Mouse (Mus musculus) hindbrain, embryonic 13.5 days (tissue): ENCODE measurements around the gene Klf16. TPM values are rescaled to one million over a fixed set of nuclear protein-coding genes. Genes with fewer than 3 reads are reported as not detected.
A peak's percentile ranks its signal among the peaks of the same experiment; 100 is the strongest.

Experiments used
- ATAC-seq: fragments of 200-750 bp; cut with Nextera tagmentation; 2 replicates; pipeline ENCODE4 v1.8.0; 2017; ENCODE audit warnings: moderate TSS enrichment; ENCODE audit not compliant: low FRiP score
- H3K27ac ChIP-seq: fragments of 300-500 bp; sonication (generic); 2 replicates; pipeline ENCODE4 v1.5.1; 2015; ENCODE audit warnings: inconsistent platforms, mild to moderate bottlenecking, moderate library complexity
- H3K27me3 ChIP-seq: fragments of 300-500 bp; sonication (generic); 2 replicates; pipeline ENCODE4 v1.6.1; 2015; ENCODE audit warnings: mild to moderate bottlenecking, inconsistent platforms
- H3K36me3 ChIP-seq: fragments of 300-500 bp; sonication (generic); 2 replicates; pipeline ENCODE4 v1.6.1; 2015; ENCODE audit warnings: mild to moderate bottlenecking, inconsistent platforms
- H3K4me1 ChIP-seq: fragments of 300-500 bp; sonication (generic); replicated peaks from 2 replicates; pipeline ENCODE4 v1.6.1; 2015; ENCODE audit warnings: inconsistent platforms
- H3K4me2 ChIP-seq: fragments of 300-500 bp; sonication (generic); 2 replicates; pipeline ENCODE4 v1.6.1; 2015; ENCODE audit warnings: inconsistent platforms, mild to moderate bottlenecking, moderate library complexity
- H3K4me3 ChIP-seq: fragments of 300-500 bp; sonication (generic); 2 replicates; pipeline ENCODE4 v1.5.1; 2015; ENCODE audit warnings: mild to moderate bottlenecking, inconsistent platforms
- H3K9ac ChIP-seq: fragments of 300-500 bp; sonication (generic); 2 replicates; pipeline ENCODE4 v1.6.1; 2015; ENCODE audit warnings: mild to moderate bottlenecking, inconsistent platforms
- H3K9me3 ChIP-seq: fragments of 300-500 bp; sonication (generic); 2 replicates; pipeline ENCODE4 v1.6.1; 2016; ENCODE audit warnings: inconsistent platforms
- WGBS: fragments of 180-500 bp; shearing (Covaris S2); methylation state at CpG from one replicate; pipeline ENCODE4 v1.1.7; 2015; 5-methylcytosine and 5-hydroxymethylcytosine counted together
- polyA plus RNA-seq: library from polyadenylated mRNA; unstranded; fragments of >200 nt; fragmentation: Nextera tagmentation; extraction: Ambion mirVana; gene quantifications from 2 replicates; pipeline ENCODE4 v1.2.1, GENCODE M21; 2015

The Klf16 gene
- polyA plus RNA-seq, 1 experiment from 2014 or later: 4.9 TPM

DNA sequence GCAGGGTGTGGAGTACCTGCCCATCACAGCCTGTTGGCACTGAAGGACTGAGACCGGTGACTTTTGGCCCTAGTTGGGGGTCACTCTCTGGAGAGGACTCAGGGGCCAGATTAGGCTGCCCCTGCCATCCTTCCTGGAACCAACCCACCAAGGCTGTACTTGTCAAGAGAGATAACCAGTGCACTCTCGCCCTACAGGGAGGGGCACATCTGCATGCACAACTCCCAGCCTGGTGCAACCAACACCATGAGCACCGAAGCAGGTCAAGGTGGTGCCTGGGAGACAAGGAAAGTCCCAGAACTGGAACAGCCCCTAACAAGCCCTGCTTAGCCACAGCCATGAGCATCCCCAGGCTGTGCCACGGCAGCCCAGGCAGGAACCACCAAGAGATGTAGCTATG, 30.2 kb downstream of the Klf16 start:
- no peak overlapping the region for H3K9ac ChIP-seq
- 98% methylated on average over 4 of the region's 4 CpGs for WGBS
- ATAC-seq: no peak
- H3K4me3 ChIP-seq: no peak overlapping the region
- no peaks in the 10 kb centered on the region for H3K9me3 ChIP-seq
- peaks cover 89% of the 10 kb centered on the region for H3K36me3 ChIP-seq
- no peak overlapping the region for H3K27ac ChIP-seq
- no peak overlapping the region for H3K4me2 ChIP-seq
- no peaks in the 10 kb centered on the region for H3K27me3 ChIP-seq
- peaks cover 6% of the 10 kb centered on the region for H3K4me1 ChIP-seq

DNA sequence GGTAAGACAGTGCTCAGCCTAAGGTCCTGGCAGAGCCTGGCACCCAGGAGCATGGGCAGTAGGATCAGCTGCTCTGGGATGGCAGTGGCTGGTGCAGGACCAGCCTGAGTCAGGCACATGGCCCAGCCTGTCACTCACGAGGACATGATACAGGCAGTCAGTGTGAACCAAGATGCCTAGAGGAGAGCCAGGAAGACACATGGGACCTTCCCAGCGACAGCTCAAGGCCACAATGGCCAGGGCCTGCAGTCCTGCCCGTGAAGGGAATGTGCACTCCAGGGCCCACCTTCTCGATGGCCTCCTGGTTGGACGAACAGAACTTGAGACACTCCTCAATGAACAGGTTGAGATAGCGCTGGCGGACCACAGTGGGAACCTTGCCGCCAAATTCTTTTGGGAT, 31.5 kb downstream of the Klf16 start:
- peaks cover 6% of the 10 kb centered on the region for H3K4me1 ChIP-seq
- ATAC-seq: no peak
- no peaks in the 10 kb centered on the region for H3K27me3 ChIP-seq
- H3K36me3 ChIP-seq: peaks cover 96% of the 10 kb centered on the region
- H3K4me2 ChIP-seq: no peak overlapping the region
- no peak overlapping the region for H3K4me3 ChIP-seq
- no peaks in the 10 kb centered on the region for H3K9me3 ChIP-seq
- 96% methylated on average over 8 of the region's 8 CpGs for WGBS
- no peak overlapping the region for H3K27ac ChIP-seq
- H3K9ac ChIP-seq: no peak overlapping the region

DNA sequence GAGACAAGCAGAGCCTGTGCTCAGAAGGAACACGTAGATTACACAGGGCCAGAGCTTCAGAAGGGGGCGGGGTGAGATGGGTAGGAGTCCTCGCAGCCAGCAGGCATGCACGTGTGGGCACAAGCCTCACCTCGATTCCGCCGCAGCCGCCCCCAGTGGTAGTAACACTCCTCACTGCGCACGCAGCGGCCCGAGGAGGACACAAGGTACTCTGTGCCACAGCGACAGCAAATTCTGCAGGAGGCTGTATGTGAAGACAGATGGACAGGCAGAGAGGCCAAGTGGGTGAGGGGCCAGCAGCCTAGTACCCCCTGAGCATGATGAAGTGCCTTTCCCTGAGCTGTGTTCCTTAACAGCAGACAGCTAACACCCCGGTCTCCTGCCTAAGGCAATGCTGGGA, 33.2 kb downstream of the Klf16 start:
- Histone ChIP-seq H3K4me3 (no peak overlapping the region), H3K27ac (no peak overlapping the region), H3K4me1 (peaks cover 8% of the 10 kb centered on the region), H3K4me2 (no peak overlapping the region), H3K9ac (no peak overlapping the region), H3K9me3 (no peaks in the 10 kb centered on the region), H3K27me3 (peaks cover 7% of the 10 kb centered on the region), H3K36me3 (peaks cover 79% of the 10 kb centered on the region)
- ATAC-seq: no peak
- WGBS: 95% methylated on average over 14 of the region's 14 CpGs

DNA sequence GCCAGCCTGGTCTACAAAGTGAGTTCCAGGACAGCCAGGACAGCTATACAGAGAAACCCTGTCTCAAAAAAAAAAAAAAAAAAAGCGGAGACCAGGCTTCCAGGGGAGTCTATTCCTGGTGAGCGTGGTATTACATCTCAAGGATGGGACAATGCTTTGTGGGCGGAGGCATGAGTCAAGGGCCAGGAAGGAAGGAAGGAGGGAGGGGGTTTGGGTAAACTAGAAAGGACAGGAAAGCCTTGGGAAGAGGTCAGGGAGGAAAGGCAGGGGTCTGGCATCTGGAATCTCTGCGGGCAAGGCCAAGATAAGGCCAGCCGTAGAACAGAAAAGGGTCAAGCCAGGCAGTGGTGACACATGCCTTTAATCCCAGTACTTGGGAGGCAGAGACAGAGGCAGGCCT, 37.6 kb downstream of the Klf16 start:
- WGBS: 47% methylated on average over 5 of the region's 5 CpGs
- Histone ChIP-seq H3K27ac (no peak overlapping the region), H3K27me3 (peaks cover 47% of the 10 kb centered on the region), H3K9me3 (no peaks in the 10 kb centered on the region), H3K36me3 (peaks cover 36% of the 10 kb centered on the region), H3K9ac (no peak overlapping the region), H3K4me3 (no peak overlapping the region), H3K4me1 (peaks cover 9% of the 10 kb centered on the region), H3K4me2 (no peak overlapping the region)
- ATAC-seq: no peak

DNA sequence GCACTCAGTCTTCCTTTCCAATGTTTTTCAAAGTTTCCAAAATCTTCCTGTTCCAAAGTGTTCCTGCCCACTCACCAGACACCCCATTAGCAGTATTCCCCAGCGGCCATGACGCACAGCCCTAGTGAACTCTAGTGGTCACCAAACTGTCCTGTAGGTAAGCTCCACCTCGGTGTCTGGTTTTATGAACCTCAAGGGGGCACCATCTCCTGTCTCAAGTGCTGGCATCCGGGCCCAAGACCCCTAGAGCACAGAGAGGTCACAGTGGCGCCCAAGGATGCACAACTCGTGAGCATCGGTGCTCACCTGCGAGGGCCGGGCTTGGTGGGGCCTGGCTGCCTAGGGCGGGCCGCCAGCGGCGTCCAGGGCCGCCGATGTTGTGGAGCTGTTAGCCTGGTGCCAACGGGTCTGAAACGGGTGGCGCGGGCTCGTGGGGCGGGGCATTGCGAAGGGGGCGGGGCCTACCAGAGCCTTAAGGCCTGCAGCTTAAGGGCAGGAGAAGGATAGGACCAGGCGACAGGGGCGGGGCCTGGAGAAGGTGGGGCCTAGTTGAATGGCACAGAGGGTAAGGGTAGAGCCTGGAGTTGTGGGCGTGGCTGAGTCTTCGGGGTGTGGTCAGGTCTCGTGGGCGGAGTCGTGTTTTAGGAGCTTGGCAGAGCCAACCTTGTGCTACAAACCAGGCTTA, 38.3 kb downstream of the Klf16 start, which contains the start of gene Atp8b3:
Gene Atp8b3, minus strand, starts transcription at position 415 of the 685 bp plus-strand sequence.
- Histone ChIP-seq H3K9me3 (no peaks in the 10 kb centered on the region), H3K9ac (no peak within 1 kb of the TSS), H3K36me3 (peaks cover 29% of the 10 kb centered on the region), H3K27me3 (peaks cover 53% of the 10 kb centered on the region), H3K27ac (no peak within 1 kb of the TSS), H3K4me1 (peaks cover 9% of the 10 kb centered on the region), H3K4me2 (peak within 1 kb of the TSS; percentile 34), H3K4me3 (no peak within 1 kb of the TSS)
- no peak for ATAC-seq
- 3% methylated on average over 30 of the region's 30 CpGs for WGBS

DNA sequence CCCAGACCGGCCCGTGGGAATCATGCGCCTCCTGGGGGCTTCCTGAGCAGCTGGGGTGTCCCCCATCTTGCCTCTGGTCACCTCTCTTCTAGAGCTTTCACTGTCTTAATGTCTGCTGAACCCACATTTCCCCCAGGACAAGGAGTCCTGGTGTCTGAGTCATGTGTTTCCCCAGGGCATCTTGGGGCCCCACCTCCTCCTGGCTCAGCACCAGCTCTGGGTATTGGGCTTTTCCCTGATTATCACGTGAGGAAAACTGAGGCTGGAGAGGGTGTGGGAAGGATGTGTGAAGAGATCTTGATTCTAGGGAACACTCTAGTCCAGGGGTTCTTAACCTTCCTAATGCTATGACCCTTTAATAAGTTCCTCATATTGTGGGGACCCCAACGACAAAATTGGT, 38.9 kb downstream of the Klf16 start:
- Histone ChIP-seq H3K4me1 (peaks cover 9% of the 10 kb centered on the region), H3K4me3 (no peak overlapping the region), H3K9me3 (no peaks in the 10 kb centered on the region), H3K27ac (no peak overlapping the region), H3K27me3 (peaks cover 58% of the 10 kb centered on the region), H3K36me3 (peaks cover 22% of the 10 kb centered on the region), H3K9ac (no peak overlapping the region), H3K4me2 (no peak overlapping the region)
- WGBS: 50% methylated on average over 5 of the region's 5 CpGs
- no peak for ATAC-seq

DNA sequence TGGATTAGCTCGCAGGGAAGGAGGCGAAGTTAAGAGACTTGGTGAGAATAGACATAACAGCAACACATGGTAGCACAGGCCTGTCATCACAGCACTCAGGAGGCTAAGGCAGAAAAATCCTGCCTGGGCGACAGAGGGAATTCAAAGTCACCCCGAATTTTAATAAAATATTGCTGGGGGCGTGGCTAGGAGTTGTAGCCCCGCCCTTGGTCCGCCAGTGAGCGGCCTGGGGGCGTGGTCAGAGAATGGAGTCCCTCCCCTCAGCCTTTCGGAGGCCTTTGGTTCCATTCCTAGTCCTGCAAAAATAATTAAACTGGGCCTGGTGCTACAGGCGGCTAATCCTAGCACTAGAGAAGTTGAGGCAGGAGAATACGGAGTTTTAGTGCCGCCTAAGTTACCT, 41.4 kb downstream of the Klf16 start:
- Histone ChIP-seq H3K36me3 (no peaks in the 10 kb centered on the region), H3K9me3 (no peaks in the 10 kb centered on the region), H3K27ac (no peak overlapping the region), H3K9ac (no peak overlapping the region), H3K27me3 (peaks cover 58% of the 10 kb centered on the region), H3K4me1 (peaks cover 9% of the 10 kb centered on the region), H3K4me2 (no peak overlapping the region), H3K4me3 (peak overlapping the region; percentile 8; the same call in 1 of the 2 replicates)
- ATAC-seq: no peak
- 13% methylated on average over 13 of the region's 13 CpGs for WGBS

DNA sequence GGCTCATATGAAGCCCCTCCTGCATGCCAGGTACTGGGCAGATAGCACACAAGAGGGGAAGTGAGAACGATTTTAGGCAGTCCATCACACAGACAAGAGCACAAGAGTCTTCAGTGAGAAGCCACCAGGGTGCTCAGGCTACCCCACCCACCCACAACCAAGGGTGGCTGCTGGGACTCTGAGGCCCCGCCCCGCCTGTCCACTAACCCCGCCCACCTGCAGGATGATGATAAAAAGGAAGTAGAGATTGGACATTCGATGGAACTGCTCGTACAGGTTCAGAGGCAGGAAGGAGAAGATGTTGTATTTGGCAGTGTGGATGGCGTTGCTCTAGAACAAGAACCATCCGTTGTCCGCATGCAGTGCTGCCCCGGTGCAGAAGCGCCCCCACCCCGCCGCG, 42.0 kb downstream of the Klf16 start:
- no peak overlapping the region for H3K27ac ChIP-seq
- peak overlapping the region; percentile 8; the same call in 1 of the 2 replicates for H3K4me3 ChIP-seq
- peaks cover 56% of the 10 kb centered on the region for H3K27me3 ChIP-seq
- ATAC-seq: no peak
- no peaks in the 10 kb centered on the region for H3K9me3 ChIP-seq
- peaks cover 9% of the 10 kb centered on the region for H3K4me1 ChIP-seq
- H3K36me3 ChIP-seq: no peaks in the 10 kb centered on the region
- 12% methylated on average over 14 of the region's 14 CpGs for WGBS
- H3K9ac ChIP-seq: no peak overlapping the region
- peak overlapping the region; percentile 17; the same call in 1 of the 2 replicates for H3K4me2 ChIP-seq

DNA sequence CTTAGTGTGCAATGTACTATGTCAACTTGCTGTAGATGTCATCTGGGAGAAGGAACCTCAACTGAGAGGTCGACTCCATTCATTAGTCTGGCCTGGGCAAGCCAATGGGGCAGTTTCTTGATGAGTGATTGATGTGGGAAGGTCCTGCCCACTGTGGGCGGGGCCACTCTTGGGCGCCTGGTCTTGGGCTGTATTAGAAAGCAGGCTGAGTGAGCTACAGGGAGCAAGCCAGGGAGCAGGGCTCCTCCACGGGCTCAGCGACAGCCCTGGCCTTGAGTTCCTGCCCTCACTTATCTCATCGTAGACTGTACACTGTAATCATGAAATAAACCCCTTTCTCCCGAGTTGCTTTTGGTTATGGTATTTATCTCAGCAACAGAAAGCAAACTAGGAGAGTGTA, 43.4 kb downstream of the Klf16 start:
- H3K4me2 ChIP-seq: no peak overlapping the region
- H3K4me3 ChIP-seq: no peak overlapping the region
- no peak overlapping the region for H3K27ac ChIP-seq
- ATAC-seq: no peak
- H3K27me3 ChIP-seq: peaks cover 55% of the 10 kb centered on the region
- no peaks in the 10 kb centered on the region for H3K36me3 ChIP-seq
- H3K9ac ChIP-seq: no peak overlapping the region
- peaks cover 5% of the 10 kb centered on the region; the same call in 1 of the 2 replicates for H3K4me1 ChIP-seq
- H3K9me3 ChIP-seq: no peaks in the 10 kb centered on the region
- WGBS: 19% methylated on average over 7 of the region's 7 CpGs

DNA sequence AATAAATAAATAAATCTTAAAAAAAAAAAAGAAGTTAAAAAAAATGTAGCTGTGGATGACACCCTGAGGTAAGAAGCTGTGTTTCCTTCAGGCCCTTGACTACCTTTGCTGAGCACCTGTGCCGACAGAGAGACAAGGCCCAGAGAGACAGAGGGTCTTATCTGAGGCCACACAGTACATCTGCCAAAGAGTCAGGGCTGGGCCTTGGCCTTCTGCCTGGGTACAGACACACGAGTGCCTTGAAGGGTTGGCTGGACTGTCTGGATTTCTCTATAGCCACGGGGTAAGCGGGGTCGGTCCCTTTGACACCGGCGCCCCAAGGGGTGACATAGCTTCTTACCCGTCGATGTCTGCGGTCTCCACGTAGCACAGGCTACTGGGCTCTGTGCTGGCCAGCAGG, 44.3 kb downstream of the Klf16 start:
- Histone ChIP-seq H3K36me3 (no peaks in the 10 kb centered on the region), H3K4me1 (peaks cover 5% of the 10 kb centered on the region; the same call in 1 of the 2 replicates), H3K4me2 (no peak overlapping the region), H3K27ac (no peak overlapping the region), H3K9me3 (no peaks in the 10 kb centered on the region), H3K4me3 (no peak overlapping the region), H3K9ac (no peak overlapping the region), H3K27me3 (peaks cover 47% of the 10 kb centered on the region)
- 84% methylated on average over 11 of the region's 11 CpGs for WGBS
- ATAC-seq: no peak

DNA sequence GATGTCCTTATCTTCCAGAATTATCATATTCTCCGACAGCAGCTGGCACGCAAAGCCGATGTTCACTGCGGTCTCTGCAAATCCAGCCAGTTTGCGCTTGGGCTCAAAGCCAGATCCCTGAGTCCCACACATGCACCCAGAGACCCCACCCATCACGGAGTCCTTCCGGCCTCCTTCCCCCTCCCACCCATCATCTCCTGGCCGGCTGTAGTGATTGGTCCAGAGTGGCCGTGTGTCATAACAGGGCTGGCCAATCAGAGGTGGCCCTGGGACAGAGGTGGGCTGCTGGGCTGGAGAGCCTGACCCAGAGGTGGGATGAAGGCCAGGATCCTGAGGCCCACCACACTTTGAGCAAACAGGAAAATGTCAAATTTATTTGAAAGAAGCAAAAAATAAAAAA, 50.9 kb downstream of the Klf16 start:
- H3K36me3 ChIP-seq: no peaks in the 10 kb centered on the region
- peaks cover 11% of the 10 kb centered on the region; the same call in 1 of the 2 replicates for H3K27me3 ChIP-seq
- H3K4me1 ChIP-seq: peaks cover 10% of the 10 kb centered on the region
- peak; percentile 86 for ATAC-seq
- 20% methylated on average over 9 of the region's 9 CpGs for WGBS
- H3K4me2 ChIP-seq: peak overlapping the region; percentile 47
- H3K9me3 ChIP-seq: no peaks in the 10 kb centered on the region
- H3K27ac ChIP-seq: no peak overlapping the region
- 0 out of 2 replicates have a peak overlapping the region, but pooled peaks have one; percentile 53 for H3K9ac ChIP-seq
- peak overlapping the region; percentile 29 for H3K4me3 ChIP-seq

DNA sequence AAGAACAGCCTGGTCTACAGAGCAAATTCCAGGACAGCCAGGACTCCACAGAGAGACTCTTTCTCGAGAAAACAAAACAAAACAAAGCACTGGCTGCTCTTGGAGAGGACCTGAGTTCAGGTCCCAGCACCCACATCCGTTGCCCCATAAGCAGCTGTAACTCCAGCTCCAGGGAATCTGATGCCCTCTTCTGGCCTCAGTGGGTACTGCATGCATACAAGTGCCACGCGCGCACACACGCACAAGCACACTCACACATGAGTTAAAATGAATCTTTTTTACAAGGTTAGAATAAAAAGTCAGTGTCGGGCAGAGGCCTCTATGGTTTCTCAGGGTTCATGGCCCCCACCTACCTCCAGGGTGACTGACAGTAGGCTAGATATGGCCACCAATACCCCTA, 53.8 kb downstream of the Klf16 start:
- no peak for ATAC-seq
- Histone ChIP-seq H3K36me3 (peaks cover 6% of the 10 kb centered on the region; the same call in 1 of the 2 replicates), H3K4me1 (peaks cover 10% of the 10 kb centered on the region), H3K4me3 (no peak overlapping the region), H3K9me3 (no peaks in the 10 kb centered on the region), H3K4me2 (no peak overlapping the region), H3K27ac (no peak overlapping the region), H3K9ac (no peak overlapping the region), H3K27me3 (peaks cover 6% of the 10 kb centered on the region; the same call in 1 of the 2 replicates)
- WGBS: 95% methylated on average over 7 of the region's 7 CpGs

DNA sequence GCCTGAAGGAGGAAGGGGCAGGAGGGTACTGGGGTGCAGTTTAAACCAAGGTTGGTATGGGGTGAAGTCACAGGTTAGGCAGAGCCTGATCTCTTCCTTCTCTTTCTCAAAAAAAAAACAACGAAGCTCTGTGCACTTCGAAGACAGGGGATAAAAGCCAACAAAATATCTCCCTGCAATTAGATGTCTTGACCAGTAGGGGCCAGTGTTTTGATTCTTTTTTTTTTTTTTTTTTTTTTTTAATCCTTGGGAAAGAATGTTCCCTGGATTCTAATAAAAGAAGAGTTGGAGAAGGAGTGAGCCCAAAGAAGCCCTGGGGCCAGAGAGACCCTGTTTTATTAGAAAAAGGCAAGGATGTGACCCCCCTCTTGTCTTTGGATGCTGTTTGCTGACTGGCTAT, 57.8 kb downstream of the Klf16 start:
- ATAC-seq: no peak
- H3K9ac ChIP-seq: no peak overlapping the region

More for the DNA sequence above, 57.8 kb downstream of the Klf16 start:
- Histone ChIP-seq H3K27me3 (peaks cover 13% of the 10 kb centered on the region), H3K36me3 (peaks cover 6% of the 10 kb centered on the region; the same call in 1 of the 2 replicates), H3K27ac (no peak overlapping the region), H3K4me1 (peaks cover 4% of the 10 kb centered on the region), H3K9me3 (no peaks in the 10 kb centered on the region), H3K4me2 (no peak overlapping the region), H3K4me3 (no peak overlapping the region)
- WGBS: 85% methylated on average over 2 of the region's 2 CpGs
